Mouse (Mus musculus): ENCODE results near the gene Jade1.

GRCm38 (mm10) chr3:41521733-41522132 is 33.8 kb upstream of the Jade1 start:
- TF ChIP-seq CTCF (IDR thresholded peaks at IDR 0.05; ENCODE audit: low read depth, low read length) (no peak), POLR2A (IDR thresholded peaks at IDR 0.05; ENCODE audit: insufficient read depth, low read length) (no peak)
